Comparison of ENCODE assay signal across 16 mouse cellular contexts in the genomic region with DNA sequence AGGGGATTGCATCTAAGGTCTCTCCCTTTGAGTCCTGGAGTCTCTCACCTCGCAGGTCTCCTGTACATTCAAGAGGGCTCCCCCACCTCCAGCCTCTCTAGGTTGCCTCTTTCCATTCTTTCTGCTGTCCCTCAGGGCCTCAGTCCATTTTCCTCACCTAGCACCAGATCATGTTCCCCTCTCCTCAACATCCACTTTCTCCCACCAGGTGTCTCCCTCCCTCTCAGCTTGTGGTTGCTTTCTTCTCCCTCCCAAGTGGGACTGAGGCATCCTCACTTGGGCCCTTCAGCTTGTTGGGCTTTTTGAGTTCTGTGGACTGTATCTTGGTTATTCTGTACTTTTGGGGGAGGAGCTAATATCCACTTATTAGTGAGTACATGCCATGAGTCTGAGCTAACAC.
A peak's percentile ranks its signal among the peaks of the same experiment; 100 is the strongest.
DNase-seq lines count a peak whose midpoint lies in the region; ATAC-seq and TF ChIP-seq lines count a peak whose summit lies in the region.
"Had no signal": no experiment of that assay in that cellular context is flagged by ENCODE, and none has a peak within 500 bp of the region (broad histone marks: within the 10 kb centered on the region; RNA-seq: fewer than 3 reads in every experiment).

No protein-coding gene starts in this region.

- H3K4me1 ChIP-seq in liver, embryonic 14.5 days (replicated peaks; ENCODE audit: control insufficient read depth in 2 of 2, insufficient read depth in 2 of 2, low read length in 1 of 2): no peaks in the 10 kb centered on the region
- H3K4me1 ChIP-seq in liver, embryonic 12.5 days: no peaks in the 10 kb centered on the region
- H3K4me1 ChIP-seq: forebrain, embryonic 13.5 days; heart, embryonic 13.5 days; hindbrain, embryonic 13.5 days; kidney, embryonic 15.5 days had no signal

- H3K9ac ChIP-seq in liver, embryonic 14.5 days (replicated peaks): no peak overlapping the region
- no peak overlapping the region for H3K9ac ChIP-seq in liver, embryonic 12.5 days
- H3K9ac ChIP-seq: forebrain, embryonic 13.5 days; heart, embryonic 13.5 days; hindbrain, embryonic 13.5 days; kidney, embryonic 15.5 days; limb, embryonic 13.5 days had no signal

- H3K9me3 ChIP-seq in liver, embryonic 14.5 days (ENCODE audit: control insufficient read depth, low read length): no peaks in the 10 kb centered on the region
- H3K9me3 ChIP-seq in liver, embryonic 12.5 days (replicated peaks): no peaks in the 10 kb centered on the region
- H3K9me3 ChIP-seq: forebrain, embryonic 13.5 days; heart, embryonic 13.5 days; hindbrain, embryonic 13.5 days; kidney, embryonic 15.5 days; limb, embryonic 13.5 days had no signal

- no peak overlapping the region for H3K4me2 ChIP-seq in liver, embryonic 14.5 days (ENCODE audit: low read depth)
- H3K4me2 ChIP-seq in liver, embryonic 12.5 days: no peak overlapping the region
- H3K4me2 ChIP-seq: forebrain, embryonic 13.5 days; heart, embryonic 13.5 days; hindbrain, embryonic 13.5 days; kidney, embryonic 15.5 days; limb, embryonic 13.5 days had no signal

- 0 out of 2 replicates have a peak, but pooled peaks have one; percentile 5 for TF ChIP-seq CTCF in liver, embryonic 14.5 days (IDR thresholded peaks at IDR 0.05; ENCODE audit: low read depth)

- TF ChIP-seq EP300 in liver, embryonic 14.5 days (IDR thresholded peaks at IDR 0.05; ENCODE audit: low read depth): no peak

- no peak overlapping the region for H3K27ac ChIP-seq in liver, embryonic 14.5 days
- no peak overlapping the region for H3K27ac ChIP-seq in liver, embryonic 12.5 days
- H3K27ac ChIP-seq: forebrain, embryonic 13.5 days; heart, embryonic 13.5 days; hindbrain, embryonic 13.5 days; kidney, embryonic 15.5 days; limb, embryonic 13.5 days had no signal

- no peaks in the 10 kb centered on the region for H3K36me3 ChIP-seq in liver, embryonic 14.5 days (replicated peaks; ENCODE audit: control insufficient read depth, insufficient read depth, low read depth)
- no peaks in the 10 kb centered on the region for H3K36me3 ChIP-seq in liver, embryonic 12.5 days
- no peaks in the 10 kb centered on the region for H3K36me3 ChIP-seq in splenic B cell, adult 2 months (ENCODE audit: control insufficient read depth, insufficient read depth, low read length, poor library complexity, severe bottlenecking)
- H3K36me3 ChIP-seq: heart, embryonic 13.5 days; hindbrain, embryonic 13.5 days; kidney, embryonic 15.5 days; limb, embryonic 13.5 days had no signal

- no peak for ATAC-seq in CD4-positive, CD25-positive, alpha-beta regulatory T cell, adult 4 months
- ATAC-seq in liver, embryonic 14.5 days (ENCODE audit: insufficient read depth): no peak
- no peak for ATAC-seq in liver, embryonic 12.5 days
- ATAC-seq: forebrain, embryonic 13.5 days had no signal

- WGBS in liver, embryonic 14.5 days (ENCODE audit: insufficient replicate concordance): 30% methylated on average over 1 of the region's 1 CpGs
- WGBS in liver, embryonic 12.5 days (ENCODE audit: insufficient replicate concordance): 60% methylated on average over 1 of the region's 1 CpGs

- DNase-seq in CD4-positive, CD25-positive, alpha-beta regulatory T cell, adult 2 months (ENCODE audit: low read depth, low spot score): peak; percentile 55
- no peak for DNase-seq in liver, embryonic 14.5 days (ENCODE audit: low read depth in 3 of 3, low spot score in 3 of 3)
- DNase-seq in ES-CJ7 (ENCODE audit: low read depth, low spot score): peak; percentile 56
- DNase-seq in splenic B cell, adult 2 months (ENCODE audit: low read depth, low spot score): peak; percentile 43
- DNase-seq in frontal cortex, postnatal 25 days (ENCODE audit: low spot score in 2 of 2): no peak
- DNase-seq in gastrocnemius, adult 8-10 months (ENCODE audit: low spot score in 2 of 2): no peak
- DNase-seq: adrenal gland, postnatal 25 days; gastrocnemius, postnatal 14 days; right cerebral cortex, postnatal 14 days had no signal

- no peak overlapping the region for H3K4me3 ChIP-seq in liver, embryonic 14.5 days (ENCODE audit: insufficient read depth in 1 of 2, low read depth in 2 of 2, low read length in 2 of 2)
- H3K4me3 ChIP-seq in liver, embryonic 12.5 days: no peak overlapping the region
- H3K4me3 ChIP-seq: forebrain, embryonic 13.5 days; heart, embryonic 13.5 days; hindbrain, embryonic 13.5 days; kidney, embryonic 15.5 days; limb, embryonic 13.5 days had no signal

- no peaks in the 10 kb centered on the region for H3K27me3 ChIP-seq in liver, embryonic 14.5 days (ENCODE audit: control insufficient read depth, insufficient read depth, low read length)
- H3K27me3 ChIP-seq in liver, embryonic 12.5 days (replicated peaks): no peaks in the 10 kb centered on the region
- H3K27me3 ChIP-seq in splenic B cell, adult 2 months (ENCODE audit: control insufficient read depth, insufficient read depth, low read length, poor library complexity, severe bottlenecking): no peaks in the 10 kb centered on the region
- H3K27me3 ChIP-seq: forebrain, embryonic 13.5 days; heart, embryonic 13.5 days; hindbrain, embryonic 13.5 days; kidney, embryonic 15.5 days; limb, embryonic 13.5 days had no signal

Comparison
In these comparisons a context has a peak if more than half of its experiments do, and no peak if none do; other contexts are left out.
1. DNase-seq: peak in CD4-positive, CD25-positive, alpha-beta regulatory T cell, adult 2 months (single experiment), ES-CJ7 (single experiment) and splenic B cell, adult 2 months (single experiment); none in liver, embryonic 14.5 days (0 of 3), frontal cortex, postnatal 25 days (0 of 2) and gastrocnemius, adult 8-10 months (0 of 2).